Mouse (Mus musculus) bone marrow macrophage, adult 2 months (primary cell): ENCODE measurements around the gene Cpsf7.

Experiments
- CTCF ChIP-seq: IDR thresholded peaks from 2 replicates; pipeline ENCODE4 v1.5.1; 2012; ENCODE audit warnings: low read depth, mild to moderate bottlenecking, low read length, moderate library complexity
- POLR2A ChIP-seq: IDR thresholded peaks from 2 replicates; pipeline ENCODE4 v1.6.1; 2012; ENCODE audit warnings: mild to moderate bottlenecking, low read depth, low read length, borderline replicate concordance

DNA sequence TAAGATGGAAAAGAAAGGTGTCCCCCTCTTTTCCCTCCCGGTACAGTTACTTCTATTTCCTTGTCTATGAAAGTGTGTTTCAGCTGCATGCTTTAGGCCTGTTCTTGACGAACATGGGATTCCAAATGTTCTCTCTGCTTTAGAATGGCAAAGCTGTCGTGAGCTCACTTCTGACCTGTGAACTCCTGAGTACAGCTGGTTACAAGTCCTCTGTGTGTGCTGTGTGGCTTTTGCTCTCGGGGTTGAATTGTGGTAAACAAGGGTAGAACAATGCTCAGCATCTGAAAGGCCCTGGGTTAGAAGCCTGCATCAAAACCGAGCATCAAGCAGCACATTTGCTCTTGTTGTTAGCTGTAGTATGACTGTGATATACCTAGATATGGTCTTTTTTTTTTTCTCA, 37.3 kb downstream of the Cpsf7 start:
- TF ChIP-seq CTCF (no peak), POLR2A (no peak)
